Mouse (Mus musculus): Measurements from ENCODE around the gene Itgb3bp. TPM values are rescaled to one million over a fixed set of nuclear protein-coding genes. Genes with fewer than 3 reads are reported as not detected.

Gene Itgb3bp
- polyA plus RNA-seq (2012; rRNA removed): 14.8 and 19.3 TPM in 2 replicates

GRCm38 (mm10) chr4:99929613-99930517 lies at the start of gene Itgb3bp:
Itgb3bp (minus strand) TSS chr4:99929813.

GRCm38 (mm10) chr4:99929149-99929612 lies 432 bp downstream of the Itgb3bp start, which contains the start of gene Pgm1:
Pgm1 (plus strand) TSS chr4:99929414.

DNA sequence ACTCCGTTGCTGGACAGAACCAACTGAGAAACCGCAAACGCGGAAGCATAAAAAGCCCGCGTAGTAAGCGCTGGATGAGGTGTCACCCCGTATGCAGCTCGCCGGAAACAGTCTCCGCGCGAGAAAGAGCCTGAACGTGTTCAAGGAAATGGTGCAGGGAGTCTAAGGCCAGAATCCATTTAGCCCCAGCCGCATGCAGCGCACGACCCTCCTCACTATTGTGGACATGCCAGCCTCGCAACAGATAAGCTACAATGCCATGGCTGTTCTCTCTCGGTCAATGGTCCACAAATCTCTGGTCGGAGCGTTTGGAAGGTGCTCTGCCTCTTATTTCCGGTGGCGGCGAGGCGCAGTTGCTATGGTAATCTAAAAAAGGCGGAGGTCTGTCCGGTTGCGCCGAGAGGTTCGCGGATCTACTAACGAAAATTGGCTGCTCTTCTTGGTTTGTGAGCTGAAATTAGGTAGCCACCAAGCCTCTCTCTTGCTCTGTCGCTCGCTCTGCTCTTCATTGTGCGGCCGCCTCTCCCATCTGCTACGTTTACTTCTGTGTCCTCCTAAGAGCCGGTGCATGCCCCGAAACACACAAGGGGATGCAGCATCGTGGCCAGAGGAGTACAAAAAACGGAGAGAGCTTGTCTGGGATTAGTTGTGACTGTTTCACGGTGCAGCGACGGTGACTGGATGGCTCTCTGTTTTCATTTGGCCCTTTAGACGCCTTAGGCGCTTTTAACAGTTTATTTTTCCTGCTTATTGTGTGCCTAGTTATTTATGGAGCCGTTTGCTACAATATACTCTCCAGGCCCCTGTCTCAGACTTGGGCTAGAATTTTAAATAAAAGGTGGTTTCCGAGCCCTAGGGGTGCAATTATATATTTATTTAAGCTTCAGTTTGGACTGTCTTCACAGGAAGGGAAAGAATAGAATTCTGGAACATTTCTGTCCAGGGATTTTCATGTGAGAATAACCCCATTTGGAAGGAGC lies 100.2 kb downstream of the Itgb3bp start, which contains the start of gene Efcab7:
Efcab7 (plus strand) TSS at position 105 of the 980 bp plus-strand sequence.

Other genes with a start within 250 kb of the Itgb3bp start
- 9.9 and 19.5 TPM in 2 replicates for gene Alg6, start 214.1 kb downstream of the Itgb3bp start, polyA plus RNA-seq (2012; rRNA removed)
- 11.5 and 21.3 TPM in 2 replicates for gene Efcab7, start 100.6 kb downstream of the Itgb3bp start, polyA plus RNA-seq (2012; rRNA removed)
- gene Pgm1, start 399 bp downstream of the Itgb3bp start, polyA plus RNA-seq (2012; rRNA removed): 32.8 and 36.5 TPM in 2 replicates
- 2.7 and 7.7 TPM in 2 replicates for gene Ror1, start 166.0 kb upstream of the Itgb3bp start, polyA plus RNA-seq (2012; rRNA removed)

All from central nervous system, embryonic 11.5 days (tissue).